Mouse (Mus musculus): Measurements from ENCODE around the gene Ppp2r5e.
"Not testable (repeated sequence)": the region's sequence is repeated elsewhere in the genome, so short reads cannot be mapped to it uniquely, and the experiment has no call there.

The Ppp2r5e gene

DNA sequence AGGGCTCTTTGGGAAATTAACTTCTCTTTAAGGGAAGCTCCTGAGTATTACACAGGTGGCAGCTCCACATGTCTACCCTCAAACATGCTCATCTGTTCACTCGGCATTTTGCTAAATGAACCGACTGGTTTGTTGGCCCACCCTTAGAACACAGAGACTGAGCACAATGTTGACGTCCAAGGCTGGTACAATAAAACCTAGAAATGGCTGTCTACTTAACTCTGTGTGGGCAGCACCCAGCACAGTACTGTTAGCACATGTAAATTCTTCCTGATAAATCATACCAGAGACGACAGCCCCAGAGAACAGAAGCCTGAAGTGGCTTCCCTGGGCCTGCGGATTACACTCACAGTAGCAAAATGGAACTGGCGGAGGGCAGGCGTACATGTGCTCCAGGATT lies 59.5 kb downstream of the Ppp2r5e start:
- DNase-seq: no peak

GRCm38 (mm10) chr12:75533145-75533544 lies 62.9 kb downstream of the Ppp2r5e start:
- no peak for DNase-seq

DNA sequence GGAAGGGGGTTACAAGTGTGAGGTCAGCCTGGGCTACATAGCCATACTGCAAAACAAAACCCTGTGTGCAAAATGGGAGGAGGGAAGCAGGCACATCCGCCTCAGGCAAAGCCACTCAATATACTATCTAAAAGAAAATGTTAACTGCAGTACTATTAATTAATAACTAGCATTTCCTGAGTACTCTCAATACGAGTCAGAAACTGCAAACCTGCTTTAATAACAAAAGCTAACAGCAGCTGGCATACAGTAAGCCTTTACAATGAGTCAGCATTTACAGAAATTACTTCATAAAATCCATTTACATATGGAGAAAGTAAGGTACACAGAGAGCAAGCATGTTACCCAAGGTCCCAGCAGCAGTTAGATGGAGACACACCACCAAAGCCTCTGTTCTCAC lies 64.2 kb downstream of the Ppp2r5e start:
- no peak for DNase-seq

- DNase-seq: no peak
Observed at GRCm38 (mm10) chr12:75528857-75529808, 66.9 kb downstream of the Ppp2r5e start.

DNA sequence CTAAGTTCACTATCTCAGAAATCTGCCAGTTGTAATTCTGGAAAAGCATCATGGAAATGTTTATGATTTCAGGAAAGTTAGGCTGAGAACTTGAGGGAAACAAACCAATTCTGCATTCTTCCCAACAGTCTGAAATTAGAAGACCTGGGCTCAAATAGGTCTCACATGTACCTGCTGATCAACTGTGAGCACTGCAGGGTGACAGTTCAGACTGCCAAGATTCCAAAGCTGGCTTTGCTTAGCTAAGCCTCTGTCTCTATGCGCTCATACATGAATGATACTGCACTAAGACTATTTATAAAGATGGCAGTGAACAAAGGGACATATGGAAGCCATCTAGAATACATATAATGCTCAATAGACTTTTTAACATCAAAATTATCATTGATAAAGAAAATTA lies 67.7 kb downstream of the Ppp2r5e start:
- no peak for DNase-seq

GRCm38 (mm10) chr12:75524199-75524598 lies 71.8 kb downstream of the Ppp2r5e start:
- no peak for DNase-seq

GRCm38 (mm10) chr12:75522931-75523330 lies 73.1 kb downstream of the Ppp2r5e start:
- no peak for DNase-seq

DNA sequence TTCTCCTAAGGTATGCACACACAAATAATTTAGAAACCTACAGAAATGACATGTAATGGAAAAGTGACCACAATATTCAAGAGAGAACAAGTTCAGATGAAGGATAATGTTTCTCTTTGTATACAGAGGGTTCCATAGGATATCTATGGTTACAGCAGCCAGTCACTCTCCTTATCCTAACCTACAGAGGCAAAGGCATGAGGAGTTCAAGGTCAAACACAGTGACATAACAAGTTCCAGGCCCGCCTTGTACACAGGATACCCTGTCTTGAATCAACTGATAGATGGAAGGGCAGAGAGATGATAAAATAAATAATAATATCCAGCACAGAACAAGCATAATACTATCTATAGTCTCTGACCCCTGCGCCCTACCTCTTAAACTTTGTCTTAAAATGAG lies 73.7 kb downstream of the Ppp2r5e start:
- DNase-seq: no peak

DNA sequence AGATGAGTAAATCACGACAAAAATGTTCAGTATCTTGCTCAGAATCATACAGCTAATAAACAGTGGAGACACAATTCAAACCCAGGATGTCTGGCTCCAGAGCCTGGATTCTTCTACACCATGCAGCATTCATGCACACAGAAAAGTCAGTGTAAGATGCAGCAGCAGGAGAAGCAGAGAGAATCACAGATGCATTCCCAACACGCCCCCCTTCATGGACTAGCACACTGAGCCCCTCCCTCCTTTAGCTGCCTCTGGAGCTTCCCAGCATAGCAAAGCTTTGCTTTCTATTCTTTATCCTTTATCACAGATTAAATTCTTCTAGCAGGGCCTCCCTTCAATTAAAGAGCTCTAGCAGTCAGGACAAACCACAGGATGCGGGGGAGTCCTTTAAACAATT lies 75.7 kb downstream of the Ppp2r5e start:
- DNase-seq: no peak

- no peak for DNase-seq
Observed at GRCm38 (mm10) chr12:75519181-75519940, 76.7 kb downstream of the Ppp2r5e start.

DNA sequence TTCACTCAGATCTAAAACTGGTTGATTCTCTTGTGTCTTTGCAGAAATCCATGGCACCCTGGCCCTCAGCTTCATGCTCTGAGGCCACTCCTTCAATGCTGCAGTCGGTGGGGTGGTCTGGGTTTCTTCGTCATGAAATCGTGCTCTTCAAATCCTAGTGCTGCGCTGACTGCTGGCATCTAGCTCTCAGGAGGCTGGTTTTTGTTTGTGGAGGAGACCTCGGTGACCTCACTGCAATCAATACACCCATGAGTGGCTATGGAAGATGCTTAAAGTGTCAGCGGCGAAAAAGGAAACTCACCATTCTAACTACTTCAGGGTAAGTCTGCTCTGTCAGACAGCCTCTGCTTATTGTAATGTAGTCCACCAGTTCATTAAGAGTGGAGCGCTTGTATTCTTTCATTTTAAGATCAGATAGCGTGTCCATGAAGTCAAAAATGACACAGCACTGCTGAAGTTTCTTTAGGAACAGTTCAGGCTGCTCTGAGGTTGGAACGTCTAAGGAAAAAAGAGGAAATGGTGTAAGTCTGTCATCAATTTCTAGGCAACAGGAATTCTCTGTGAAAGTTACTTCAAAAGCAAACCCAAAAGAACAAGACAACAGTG lies 80.6 kb downstream of the Ppp2r5e start:
- DNase-seq: no peak

DNA sequence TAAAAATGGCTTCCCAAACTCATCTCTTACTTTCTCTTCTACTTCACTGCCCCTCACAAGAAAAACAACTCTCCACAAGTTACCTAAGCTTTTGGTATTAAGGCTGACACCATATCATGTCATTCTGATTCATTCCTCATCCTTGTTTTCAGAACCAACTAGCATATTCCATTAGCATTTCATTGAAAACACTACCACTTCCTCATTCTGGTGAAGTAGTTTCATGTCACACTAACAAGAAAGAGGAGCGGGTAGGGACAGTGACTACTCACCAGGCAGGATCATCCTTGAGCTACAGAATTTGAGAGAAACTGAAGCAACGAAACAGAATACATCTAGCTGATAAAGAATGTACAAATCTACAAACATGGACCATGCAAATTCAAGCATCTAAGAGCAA lies 84.5 kb downstream of the Ppp2r5e start:
- no peak for DNase-seq

DNA sequence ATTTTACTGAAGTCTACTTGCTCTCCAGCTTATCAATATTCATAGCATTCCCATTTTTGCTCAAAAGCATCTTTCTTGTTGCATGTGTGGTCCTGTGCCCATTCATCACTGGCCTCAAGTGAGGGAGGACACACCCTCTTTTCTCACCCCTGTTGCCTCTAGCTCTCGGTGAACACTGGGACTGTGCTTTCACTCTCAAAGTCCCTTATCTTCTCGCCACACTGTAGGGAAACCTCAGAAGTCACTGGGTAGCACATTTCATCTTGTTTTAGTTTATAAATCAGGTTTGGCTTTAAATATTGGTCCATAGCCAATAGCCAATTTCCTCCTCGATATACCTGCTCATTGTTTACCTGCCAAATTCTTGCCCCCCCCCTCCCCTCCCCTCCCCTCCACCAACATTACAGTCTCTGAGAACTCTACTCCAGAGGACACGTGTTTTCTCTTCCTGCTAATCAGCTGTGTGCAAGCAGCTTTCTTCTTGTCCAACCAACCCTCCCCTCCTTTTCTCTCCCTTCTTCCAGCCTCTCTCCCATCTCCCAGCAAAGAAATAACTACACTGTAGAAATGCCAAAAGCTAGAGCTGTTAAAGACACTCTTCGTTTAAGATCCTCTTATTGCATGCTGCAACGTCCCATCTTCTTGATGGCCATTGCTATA lies 90.9 kb downstream of the Ppp2r5e start:
- no peak for DNase-seq

DNA sequence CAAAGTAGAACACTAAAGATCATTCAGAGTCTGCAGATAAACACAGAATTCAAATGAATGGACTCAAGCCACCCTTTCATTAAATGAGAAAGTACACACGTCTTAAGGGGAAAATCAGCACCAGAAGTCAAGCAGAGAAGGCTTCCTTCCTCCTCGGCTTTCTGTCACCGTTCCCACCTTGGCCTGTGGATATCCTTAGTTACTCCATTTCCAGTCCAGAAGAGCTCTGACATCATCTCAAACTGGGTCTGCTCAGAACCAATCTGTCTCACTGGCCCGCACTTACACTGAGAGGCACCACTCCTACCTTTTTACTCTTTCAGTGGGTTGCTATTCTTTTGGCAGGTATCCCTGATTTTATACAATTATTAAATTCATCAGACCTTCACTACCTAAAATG lies 93.4 kb downstream of the Ppp2r5e start:
- no peak for DNase-seq

- DNase-seq: no peak
Observed at GRCm38 (mm10) chr12:75497698-75498097, 98.3 kb downstream of the Ppp2r5e start.

DNA sequence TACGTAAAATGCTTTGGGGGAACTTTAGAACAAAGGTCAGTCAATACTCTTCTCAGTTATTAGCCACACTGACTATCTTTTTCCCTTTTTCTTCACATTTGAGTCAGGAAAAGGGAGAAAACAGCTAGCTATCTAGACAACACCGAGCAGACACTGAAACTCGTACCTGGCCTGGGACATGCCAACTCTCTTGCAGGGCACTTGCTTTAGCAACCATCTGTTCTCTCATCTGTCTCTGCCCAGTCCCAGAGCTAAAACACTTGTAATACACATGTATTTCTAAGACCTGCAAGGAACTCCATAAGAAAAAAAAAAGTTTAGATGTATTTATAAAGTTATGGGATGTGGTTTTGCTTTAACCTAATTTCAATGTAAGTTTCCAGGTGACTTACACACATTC lies 100.4 kb downstream of the Ppp2r5e start:
- no peak for DNase-seq

DNA sequence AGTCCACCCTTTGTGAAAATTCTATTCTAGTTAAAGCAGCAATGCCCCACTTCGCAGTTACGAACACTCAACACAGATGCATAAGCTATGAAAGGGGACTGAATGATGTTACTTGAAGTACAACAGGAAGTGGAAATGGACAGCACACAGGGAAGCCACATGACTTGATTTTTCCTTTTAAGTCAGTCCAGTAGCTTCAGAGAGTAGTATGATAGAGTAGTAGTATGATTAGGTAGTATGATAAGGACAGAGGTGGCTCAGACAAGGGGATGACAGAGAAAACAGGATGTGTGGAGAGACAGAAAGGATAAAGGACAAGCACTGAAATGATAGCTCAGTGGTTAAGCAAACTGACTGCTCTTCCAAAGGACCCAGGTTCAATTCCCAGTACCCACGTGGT lies 101.4 kb downstream of the Ppp2r5e start:
- no peak for DNase-seq

GRCm38 (mm10) chr12:75492549-75493327 lies 103.3 kb downstream of the Ppp2r5e start:
- DNase-seq: no peak

DNA sequence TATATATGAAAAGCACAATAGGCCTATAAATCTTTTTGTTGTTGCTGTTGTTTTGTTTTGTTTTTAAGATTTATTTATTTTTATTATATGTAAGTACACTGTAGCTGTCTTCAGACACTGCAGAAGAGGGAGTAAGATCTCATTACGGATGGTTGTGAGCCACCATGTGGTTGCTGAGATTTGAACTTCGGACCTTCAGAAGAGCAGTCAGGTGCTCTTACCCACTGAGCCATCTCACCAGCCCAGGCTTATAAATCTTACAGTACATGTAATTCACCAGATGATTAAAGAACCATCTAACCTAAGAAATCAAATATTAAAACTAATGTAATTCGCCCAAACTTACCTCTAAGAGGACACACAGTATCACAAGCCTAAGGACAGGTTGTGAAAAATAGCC lies 103.9 kb downstream of the Ppp2r5e start:
- DNase-seq: not testable (repeated sequence)

GRCm38 (mm10) chr12:75487500-75487899 lies 108.5 kb downstream of the Ppp2r5e start:
- no peak for DNase-seq

GRCm38 (mm10) chr12:75486568-75487286 lies 109.3 kb downstream of the Ppp2r5e start:
- DNase-seq: no peak

GRCm38 (mm10) chr12:75482781-75483180 lies 113.3 kb downstream of the Ppp2r5e start:
- DNase-seq: no peak

Measured in right cerebral cortex, postnatal 25 days (tissue).